Mouse (Mus musculus): Measurements from ENCODE around the gene Mex3b.

- TF ChIP-seq CTCF (IDR thresholded peaks at IDR 0.05 in 2 of 3, conservative IDR thresholded peaks at IDR 0.05 in 1 of 3; ENCODE audit: control insufficient read depth in 1 of 3, insufficient read depth in 1 of 3, low read depth in 2 of 3, low read length in 3 of 3, poor library complexity in 1 of 3, severe bottlenecking in 1 of 3) (no peak), CHD1 (IDR thresholded peaks at IDR 0.05; ENCODE audit: low read depth, low read length) (no peak), MAZ (IDR thresholded peaks at IDR 0.05; ENCODE audit: low read depth, low read length) (no peak), USF2 (IDR thresholded peaks at IDR 0.05; ENCODE audit: borderline replicate concordance in 1 of 2, insufficient read depth in 1 of 2, low read depth in 1 of 2, low read length in 2 of 2) (no peak), CHD2 (IDR thresholded peaks at IDR 0.05; ENCODE audit: low read length) (no peak), MYC (IDR thresholded peaks at IDR 0.05; ENCODE audit: low read depth, low read length) (no peak), POLR2A (IDR thresholded peaks at IDR 0.05; ENCODE audit: control insufficient read depth in 1 of 2, insufficient read depth in 1 of 2, low read depth in 1 of 2, low read length in 2 of 2, poor library complexity in 1 of 2) (no peak), POLR2AphosphoS2 (IDR thresholded peaks at IDR 0.05; ENCODE audit: low read length) (no peak)
Observed at GRCm38 (mm10) chr7:82860626-82861025, 6.5 kb upstream of the Mex3b start.

All from MEL (cell line).